Mouse (Mus musculus) liver, embryonic 14.5 days (tissue): Measurements from ENCODE around the gene Fgfr2.

Experiments used
- CTCF ChIP-seq: IDR thresholded peaks from 2 replicates; pipeline ENCODE4 v1.5.1; 2016; ENCODE audit warnings: antibody characterized with exemption, low read depth, control low read depth
- EP300 ChIP-seq: IDR thresholded peaks from 2 replicates; pipeline ENCODE4 v1.6.1; 2016; ENCODE audit warnings: antibody characterized with exemption, low read depth

DNA sequence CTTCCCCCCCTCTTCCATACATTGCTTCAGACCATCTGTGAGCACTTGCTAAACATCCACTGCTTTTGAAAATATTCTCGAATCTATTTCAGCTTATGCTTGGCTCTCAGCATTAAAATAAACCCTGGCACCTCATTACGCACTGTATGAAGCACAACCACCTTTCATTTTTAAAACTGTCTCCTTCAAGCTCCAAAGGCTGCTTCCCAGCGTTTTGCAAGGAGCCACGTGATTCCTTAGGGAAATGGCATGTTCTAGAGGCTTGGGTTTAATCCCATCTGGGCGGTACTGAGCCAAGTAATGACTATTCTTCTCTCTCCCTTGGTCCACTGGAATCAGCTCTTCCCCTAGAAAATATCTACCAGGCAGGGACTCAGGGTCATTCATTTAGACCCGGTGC lies 1305.2 kb downstream of the Fgfr2 start:
- TF ChIP-seq CTCF: no peak
- TF ChIP-seq EP300: no peak
